Mouse (Mus musculus) kidney, embryonic 15.5 days (tissue): ENCODE measurements around the gene Emc6. TPM values are rescaled to one million over a fixed set of nuclear protein-coding genes. Genes with fewer than 3 reads are reported as not detected.

Source experiments
- ATAC-seq: fragments of 200-750 bp; cut with Nextera tagmentation; replicated peaks from 2 replicates; pipeline ENCODE4 v1.8.0; 2017; ENCODE audit warnings: moderate TSS enrichment; ENCODE audit not compliant: low FRiP score
- H3K27ac ChIP-seq: fragments of 300-500 bp; sonication (generic); 2 replicates; pipeline ENCODE4 v1.5.1; 2015; ENCODE audit warnings: mild to moderate bottlenecking, inconsistent platforms
- H3K27me3 ChIP-seq: fragments of 300-500 bp; sonication (generic); 2 replicates; pipeline ENCODE4 v1.6.1; 2015; ENCODE audit warnings: inconsistent platforms
- H3K36me3 ChIP-seq: fragments of 300-500 bp; sonication (generic); 2 replicates; pipeline ENCODE4 v1.6.1; 2015; ENCODE audit warnings: inconsistent platforms
- H3K4me1 ChIP-seq: fragments of 300-500 bp; sonication (generic); 2 replicates; pipeline ENCODE4 v1.6.1; 2015; ENCODE audit warnings: inconsistent platforms
- H3K4me2 ChIP-seq: fragments of 300-500 bp; sonication (generic); 2 replicates; pipeline ENCODE4 v1.6.1; 2015; ENCODE audit warnings: moderate library complexity, mild to moderate bottlenecking, inconsistent platforms
- H3K4me3 ChIP-seq: fragments of 300-500 bp; sonication (generic); replicated peaks from 2 replicates; pipeline ENCODE4 v1.5.1; 2015; ENCODE audit warnings: mild to moderate bottlenecking, inconsistent platforms
- H3K9ac ChIP-seq: fragments of 300-500 bp; sonication (generic); 2 replicates; pipeline ENCODE4 v1.6.1; 2015; ENCODE audit warnings: mild to moderate bottlenecking, inconsistent platforms
- H3K9me3 ChIP-seq: fragments of 300-500 bp; sonication (generic); replicated peaks from 2 replicates; pipeline ENCODE4 v1.6.1; 2016; ENCODE audit warnings: inconsistent platforms
- WGBS: fragments of 180-500 bp; shearing (Covaris S2); methylation state at CpG from one replicate; pipeline ENCODE4 v1.1.7; 2015; ENCODE audit warnings: mixed read lengths; 5-methylcytosine and 5-hydroxymethylcytosine counted together
- polyA plus RNA-seq: library from polyadenylated mRNA; unstranded; fragments of >200 nt; fragmentation: Nextera tagmentation; extraction: Ambion mirVana; gene quantifications from 2 replicates; pipeline ENCODE4 v1.2.1, GENCODE M21; 2015

The Emc6 gene
- polyA plus RNA-seq, 1 experiment from 2014 or later, result 121 TPM

- Histone ChIP-seq H3K9ac (peak overlapping the region; percentile 83), H3K27me3 (no peaks in the 10 kb centered on the region), H3K9me3 (no peaks in the 10 kb centered on the region), H3K27ac (no peak overlapping the region), H3K4me1 (peaks cover 19% of the 10 kb centered on the region), H3K36me3 (peaks cover 10% of the 10 kb centered on the region; the same call in 1 of the 2 replicates), H3K4me2 (peak overlapping the region; percentile 98), H3K4me3 (peak overlapping the region; percentile 80)
- WGBS, result 2% methylated on average over 12 of the region's 12 CpGs
- ATAC-seq, result no peak
Observed at GRCm38 (mm10) chr11:73199879-73200278, 23.0 kb upstream of the Emc6 start.

- Histone ChIP-seq H3K9ac (peak within 1 kb of the TSS; percentile 83), H3K4me1 (peaks cover 19% of the 10 kb centered on the region), H3K36me3 (peaks cover 10% of the 10 kb centered on the region; the same call in 1 of the 2 replicates), H3K27ac (peak within 1 kb of the TSS; percentile 63; the same call in 1 of the 2 replicates), H3K4me2 (peak within 1 kb of the TSS; percentile 98), H3K4me3 (peak within 1 kb of the TSS; percentile 80), H3K9me3 (no peaks in the 10 kb centered on the region), H3K27me3 (no peaks in the 10 kb centered on the region)
- WGBS, result 0% methylated on average over 32 of the region's 32 CpGs
- ATAC-seq, result peak; percentile 97
Observed at GRCm38 (mm10) chr11:73199230-73199712, 22.4 kb upstream of the Emc6 start, which contains the start of gene Shpk. Shpk (plus strand) TSS chr11:73199460.

- ATAC-seq, result peak; percentile 96
- WGBS, result under 1% methylated on average over 22 of the region's 22 CpGs
Observed at GRCm38 (mm10) chr11:73198603-73199229, 21.9 kb upstream of the Emc6 start, which contains the start of gene Ctns. Ctns (minus strand) TSS chr11:73199042.

GRCm38 (mm10) chr11:73198190-73198589, 21.4 kb upstream of the Emc6 start:
- Histone ChIP-seq H3K4me2 (peak overlapping the region; percentile 98), H3K27me3 (no peaks in the 10 kb centered on the region), H3K4me3 (peak overlapping the region; percentile 80), H3K9me3 (no peaks in the 10 kb centered on the region), H3K27ac (no peak overlapping the region), H3K36me3 (peaks cover 10% of the 10 kb centered on the region; the same call in 1 of the 2 replicates), H3K4me1 (peaks cover 19% of the 10 kb centered on the region), H3K9ac (peak overlapping the region; percentile 83)
- ATAC-seq, result no peak
- 7% methylated on average over 1 of the region's 1 CpGs for WGBS

More at GRCm38 (mm10) chr11:73198603-73199229, 21.9 kb upstream of the Emc6 start, which contains the start of gene Ctns:
- Histone ChIP-seq H3K4me2 (peak within 1 kb of the TSS; percentile 98), H3K36me3 (peaks cover 10% of the 10 kb centered on the region; the same call in 1 of the 2 replicates), H3K27me3 (no peaks in the 10 kb centered on the region), H3K4me3 (peak within 1 kb of the TSS; percentile 80), H3K9ac (peak within 1 kb of the TSS; percentile 83), H3K9me3 (no peaks in the 10 kb centered on the region), H3K4me1 (peaks cover 19% of the 10 kb centered on the region), H3K27ac (peak within 1 kb of the TSS; percentile 63; the same call in 1 of the 2 replicates)

DNA sequence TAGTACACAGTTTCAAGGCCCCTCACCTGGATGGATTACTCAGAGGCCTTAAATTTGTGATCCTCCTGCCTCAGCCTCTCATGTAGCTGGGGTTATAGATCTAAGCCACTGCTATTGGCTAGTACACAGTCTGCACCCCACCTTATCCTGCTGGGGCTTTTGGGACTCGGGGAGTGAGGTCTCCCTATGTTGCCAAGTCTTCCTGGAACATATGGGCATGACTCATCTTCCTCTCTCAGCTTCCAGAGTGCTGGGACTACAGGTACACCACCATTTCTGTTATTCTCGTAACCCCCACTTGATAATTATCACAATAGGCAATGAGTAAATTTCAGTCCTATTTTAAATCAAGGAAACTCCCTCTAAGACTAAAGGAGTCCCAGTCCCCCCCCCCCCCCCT, 17.6 kb upstream of the Emc6 start:
- Histone ChIP-seq H3K36me3 (peaks cover 36% of the 10 kb centered on the region), H3K4me1 (peaks cover 11% of the 10 kb centered on the region), H3K9ac (no peak overlapping the region), H3K4me3 (no peak overlapping the region), H3K4me2 (no peak overlapping the region), H3K27me3 (no peaks in the 10 kb centered on the region), H3K9me3 (no peaks in the 10 kb centered on the region), H3K27ac (no peak overlapping the region)
- no peak for ATAC-seq
- WGBS, result 83% methylated on average over 2 of the region's 2 CpGs

- Histone ChIP-seq H3K9ac (no peak overlapping the region), H3K4me1 (peaks cover 4% of the 10 kb centered on the region), H3K27me3 (no peaks in the 10 kb centered on the region), H3K27ac (no peak overlapping the region), H3K4me2 (no peak overlapping the region), H3K36me3 (peaks cover 49% of the 10 kb centered on the region), H3K4me3 (no peak overlapping the region), H3K9me3 (no peaks in the 10 kb centered on the region)
- WGBS, result 73% methylated on average over 6 of the region's 6 CpGs
- no peak for ATAC-seq
Observed at GRCm38 (mm10) chr11:73193047-73193446, 16.2 kb upstream of the Emc6 start.

DNA sequence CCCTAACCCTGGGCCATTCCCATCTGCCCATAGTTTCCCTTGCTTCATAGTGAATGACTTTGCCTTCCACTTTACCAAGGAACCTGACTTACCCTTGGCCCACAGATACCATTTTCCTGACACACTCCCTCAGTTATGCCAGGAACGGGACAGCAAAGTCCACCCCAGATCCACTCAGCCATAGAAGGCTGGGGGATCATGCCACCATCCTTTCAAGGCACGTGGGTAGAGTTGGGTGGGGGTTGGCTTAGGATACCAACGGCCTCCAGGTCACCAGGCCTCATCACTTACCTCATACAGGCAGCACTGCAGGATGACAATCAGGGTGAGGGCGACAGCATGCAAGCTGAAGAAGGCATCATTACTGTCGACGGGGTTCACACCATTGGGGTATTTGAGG, 10.4 kb upstream of the Emc6 start:
- Histone ChIP-seq H3K4me2 (no peak overlapping the region), H3K27me3 (no peaks in the 10 kb centered on the region)

DNA sequence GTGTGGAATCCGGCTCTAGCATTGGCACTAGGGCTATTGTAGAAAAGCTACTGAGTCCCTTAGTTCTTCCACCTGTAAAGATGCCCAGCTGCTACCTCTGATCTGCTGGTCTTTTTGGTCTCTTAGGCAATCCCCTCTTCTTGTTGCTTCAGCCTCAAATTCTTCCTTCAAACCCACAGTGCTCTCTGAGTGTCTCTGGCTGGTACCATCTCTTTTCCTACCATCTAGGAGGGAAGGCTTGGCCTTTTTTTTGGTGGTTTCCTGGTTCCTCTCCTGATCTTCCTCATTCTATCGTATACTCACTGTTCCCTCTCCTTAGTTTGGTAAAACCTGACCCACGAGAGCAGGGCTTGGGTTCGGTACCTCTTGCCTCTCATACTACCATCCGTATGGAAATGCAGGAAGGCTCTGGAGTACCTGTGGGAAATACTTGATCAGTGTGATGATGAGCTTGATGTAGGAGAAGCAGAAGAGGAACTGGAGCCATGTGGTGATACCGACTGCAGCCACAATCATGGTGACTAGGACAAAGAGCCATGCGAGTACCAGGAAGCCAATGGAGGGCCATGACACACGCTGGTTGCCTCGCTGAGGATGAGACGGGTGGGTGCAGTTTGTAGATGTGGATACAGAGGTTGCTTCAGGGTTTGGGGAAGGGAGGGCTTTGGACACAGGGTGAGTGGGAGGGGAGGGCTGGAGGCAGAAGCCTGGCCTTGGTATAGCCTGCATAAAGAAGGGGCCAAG, 9.2 kb upstream of the Emc6 start:
- H3K27me3 ChIP-seq, result no peaks in the 10 kb centered on the region
- no peak overlapping the region for H3K9ac ChIP-seq
- H3K4me1 ChIP-seq, result no peaks in the 10 kb centered on the region
- H3K4me3 ChIP-seq, result no peak overlapping the region
- H3K36me3 ChIP-seq, result peaks cover 81% of the 10 kb centered on the region
- no peak overlapping the region for H3K4me2 ChIP-seq
- no peak overlapping the region for H3K27ac ChIP-seq
- H3K9me3 ChIP-seq, result no peaks in the 10 kb centered on the region
- 96% methylated on average over 10 of the region's 10 CpGs for WGBS
- ATAC-seq, result no peak

More for the DNA sequence above, 10.4 kb upstream of the Emc6 start:
- no peak overlapping the region for H3K9ac ChIP-seq
- H3K36me3 ChIP-seq, result peaks cover 88% of the 10 kb centered on the region
- 82% methylated on average over 6 of the region's 6 CpGs for WGBS
- H3K4me1 ChIP-seq, result no peaks in the 10 kb centered on the region
- no peak overlapping the region for H3K27ac ChIP-seq
- H3K4me3 ChIP-seq, result no peak overlapping the region
- ATAC-seq, result no peak
- no peaks in the 10 kb centered on the region for H3K9me3 ChIP-seq

- ATAC-seq, result no peak
- peaks cover 34% of the 10 kb centered on the region for H3K4me1 ChIP-seq
- H3K27ac ChIP-seq, result peak overlapping the region; percentile 97
- peak overlapping the region; percentile 72 for H3K4me2 ChIP-seq
- H3K36me3 ChIP-seq, result peaks cover 41% of the 10 kb centered on the region
- H3K27me3 ChIP-seq, result no peaks in the 10 kb centered on the region
- H3K9ac ChIP-seq, result peak overlapping the region; percentile 79
- H3K4me3 ChIP-seq, result peak overlapping the region; percentile 83
- 0% methylated on average over 2 of the region's 2 CpGs for WGBS
- no peaks in the 10 kb centered on the region for H3K9me3 ChIP-seq
Observed at GRCm38 (mm10) chr11:73177895-73178294, 1.1 kb upstream of the Emc6 start.

- ATAC-seq, result peak; percentile 88
- peak overlapping the region; percentile 79 for H3K9ac ChIP-seq
- under 1% methylated on average over 28 of the region's 28 CpGs for WGBS
- peaks cover 36% of the 10 kb centered on the region for H3K4me1 ChIP-seq
- no peaks in the 10 kb centered on the region for H3K27me3 ChIP-seq
- peak overlapping the region; percentile 72 for H3K4me2 ChIP-seq
- H3K9me3 ChIP-seq, result no peaks in the 10 kb centered on the region
- peak overlapping the region; percentile 83 for H3K4me3 ChIP-seq
- H3K36me3 ChIP-seq, result peaks cover 40% of the 10 kb centered on the region
- H3K27ac ChIP-seq, result peak overlapping the region; percentile 97
Observed at GRCm38 (mm10) chr11:73177509-73177875, 655 bp upstream of the Emc6 start.

DNA sequence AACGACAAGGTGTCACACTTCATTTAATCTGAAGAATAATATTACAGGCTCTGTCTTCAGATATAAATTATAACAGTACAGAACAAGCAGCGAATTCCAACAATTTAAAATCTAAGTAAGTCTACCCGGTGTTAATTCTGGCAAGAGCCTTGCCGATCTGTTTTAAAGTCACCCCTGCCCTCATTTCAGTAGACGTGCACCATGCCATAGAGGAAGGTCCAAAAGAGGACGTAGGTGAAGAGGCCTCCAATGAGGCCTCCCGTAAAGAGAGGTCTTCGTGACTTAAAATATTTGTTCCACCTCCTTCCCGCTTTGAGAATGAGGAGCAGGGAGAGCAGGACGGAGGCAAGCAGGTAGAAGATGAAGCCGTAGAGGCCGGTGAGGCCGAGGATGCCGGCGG, 651 bp downstream of the Emc6 start:
- no peaks in the 10 kb centered on the region for H3K27me3 ChIP-seq

GRCm38 (mm10) chr11:73175612-73176011, 1.2 kb downstream of the Emc6 start:
- peak overlapping the region; percentile 78 for H3K9ac ChIP-seq
- 34% methylated on average over 8 of the region's 8 CpGs for WGBS
- peaks cover 46% of the 10 kb centered on the region for H3K36me3 ChIP-seq
- H3K27me3 ChIP-seq, result no peaks in the 10 kb centered on the region
- H3K4me1 ChIP-seq, result peaks cover 44% of the 10 kb centered on the region
- no peak for ATAC-seq
- H3K9me3 ChIP-seq, result no peaks in the 10 kb centered on the region
- peak overlapping the region; percentile 97 for H3K27ac ChIP-seq
- H3K4me2 ChIP-seq, result peak overlapping the region; percentile 72
- peak overlapping the region; percentile 83 for H3K4me3 ChIP-seq

More for the DNA sequence above, 651 bp downstream of the Emc6 start:
- Histone ChIP-seq H3K36me3 (peaks cover 44% of the 10 kb centered on the region), H3K4me2 (peak overlapping the region; percentile 72), H3K4me1 (peaks cover 44% of the 10 kb centered on the region), H3K4me3 (peak overlapping the region; percentile 83), H3K9me3 (no peaks in the 10 kb centered on the region), H3K27ac (peak overlapping the region; percentile 97), H3K9ac (peak overlapping the region; percentile 78)
- WGBS, result under 1% methylated on average over 15 of the region's 15 CpGs
- ATAC-seq, result no peak
